ENCODE assay signal across 7 mouse cellular contexts in the genomic region with DNA sequence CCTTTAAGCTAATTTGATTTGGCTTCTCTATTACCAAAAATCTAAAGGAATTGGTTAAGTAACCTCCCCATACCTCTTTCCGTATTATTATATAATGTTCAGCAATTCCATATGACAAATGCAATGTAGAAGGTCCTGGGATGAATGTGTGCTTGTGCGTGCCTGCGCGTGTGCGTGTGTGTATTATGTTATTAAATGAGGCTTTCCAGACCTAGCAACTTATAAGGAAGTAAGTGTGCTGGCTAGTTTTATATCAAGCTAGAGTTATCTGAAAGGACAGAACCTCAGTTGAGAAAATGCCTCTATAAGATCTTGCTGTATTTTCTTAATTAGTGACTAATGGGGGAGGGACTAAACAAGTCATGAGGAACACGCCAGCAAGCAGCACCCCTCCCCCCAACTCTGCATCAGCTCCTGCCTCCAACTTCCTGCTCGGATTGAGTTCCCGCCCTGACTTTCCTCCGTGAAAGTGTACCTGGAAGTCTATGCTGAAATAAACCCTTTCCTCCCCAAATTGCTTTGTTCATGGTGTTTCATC. TPM values are rescaled to one million over a fixed set of nuclear protein-coding genes. Genes with fewer than 3 reads are reported as not detected.
DNase-seq lines count a peak whose midpoint lies in the region; ATAC-seq and TF ChIP-seq lines count a peak whose summit lies in the region.

No protein-coding gene starts in this region.

- ATAC-seq in activated CD4-positive, CD25-positive, alpha-beta regulatory T cell, adult 4 months, result peak; percentile 19
- ATAC-seq in intestine, postnatal 0 days, result peak; percentile 89
- ATAC-seq in liver, postnatal 0 days, result peak; percentile 89

- H3K9ac ChIP-seq in ES-E14 (ENCODE audit: insufficient read depth, low read depth, low read length, poor library complexity, severe bottlenecking), result no peak overlapping the region; the same call in 1 of the 2 replicates
- no peak overlapping the region for H3K9ac ChIP-seq in intestine, postnatal 0 days (ENCODE audit: low read depth, low read length)
- 0 out of 2 replicates have a peak overlapping the region, but pooled peaks have one; percentile 36 for H3K9ac ChIP-seq in liver, postnatal 0 days (replicated peaks)

- H3K27me3 ChIP-seq in intestine, postnatal 0 days (replicated peaks; ENCODE audit: control insufficient read depth, insufficient read depth, low read length), result no peaks in the 10 kb centered on the region
- H3K27me3 ChIP-seq in liver, postnatal 0 days (ENCODE audit: insufficient read depth, low read length), result no peaks in the 10 kb centered on the region

- peaks cover 5 to 13% of the 10 kb centered on the region in 2 experiments; a peak in 2 of 4 replicates for H3K4me1 ChIP-seq in ES-E14 (ENCODE audit: control insufficient read depth in 2 of 2, insufficient read depth in 2 of 2, low read length in 2 of 2, poor library complexity in 1 of 2)
- no peaks in the 10 kb centered on the region for H3K4me1 ChIP-seq in intestine, postnatal 0 days (replicated peaks; ENCODE audit: control insufficient read depth, insufficient read depth, low read length)
- H3K4me1 ChIP-seq in liver, postnatal 0 days (ENCODE audit: insufficient read depth), result peaks cover 5% of the 10 kb centered on the region

- no peak overlapping the region; the same call in 1 of the 2 replicates for H3K27ac ChIP-seq in ES-E14 (ENCODE audit: insufficient read depth, low read depth, low read length, poor library complexity, severe bottlenecking)
- peak overlapping the region; percentile 50; the same call in 1 of the 2 replicates for H3K27ac ChIP-seq in intestine, postnatal 0 days (ENCODE audit: low read depth, low read length)
- H3K27ac ChIP-seq in liver, postnatal 0 days (ENCODE audit: low read depth), result peak overlapping the region; percentile 82

- intact Hi-C loops in left cerebral cortex, postnatal 4 days (cut with DNase I), result no loop called here

- TF ChIP-seq EP300 in liver, postnatal 0 days (IDR thresholded peaks at IDR 0.05; ENCODE audit: low read depth), result no peak

- H3K4me3 ChIP-seq in ES-E14 (ENCODE audit: insufficient read depth in 1 of 2, low read depth in 1 of 2, low read length in 2 of 2, poor library complexity in 1 of 2, severe bottlenecking in 1 of 2), result no peak overlapping the region
- no peak overlapping the region for H3K4me3 ChIP-seq in intestine, postnatal 0 days (ENCODE audit: low read depth, low read length)
- peak overlapping the region; percentile 9; the same call in 1 of the 2 replicates for H3K4me3 ChIP-seq in liver, postnatal 0 days (ENCODE audit: low read depth, low read length)

- no peaks in the 10 kb centered on the region for H3K36me3 ChIP-seq in ES-E14 (ENCODE audit: control insufficient read depth, insufficient read depth, low read length, poor library complexity, severe bottlenecking)
- H3K36me3 ChIP-seq in intestine, postnatal 0 days (ENCODE audit: control insufficient read depth, insufficient read depth), result no peaks in the 10 kb centered on the region
- H3K36me3 ChIP-seq in liver, postnatal 0 days (replicated peaks; ENCODE audit: insufficient read depth, low read length), result no peaks in the 10 kb centered on the region

- in situ Hi-C loops in ES-E14 (cut with MboI; ENCODE audit: low sequenced_read_pairs in 2 of 2, unreplicated experiment in 2 of 2), result no loop called here

- peak overlapping the region; percentile 55 for H3K4me2 ChIP-seq in intestine, postnatal 0 days (replicated peaks; ENCODE audit: low read depth)
- peak overlapping the region; percentile 60 for H3K4me2 ChIP-seq in liver, postnatal 0 days (ENCODE audit: low read depth, low read length)

- H3K9me3 ChIP-seq in ES-E14 (ENCODE audit: control insufficient read depth, insufficient read depth, low read depth, low read length), result no peaks in the 10 kb centered on the region
- H3K9me3 ChIP-seq in intestine, postnatal 0 days (ENCODE audit: control insufficient read depth), result no peaks in the 10 kb centered on the region
- H3K9me3 ChIP-seq in liver, postnatal 0 days (ENCODE audit: low read length), result no peaks in the 10 kb centered on the region

- DNase-seq in ES-E14 (ENCODE audit: low read depth, low spot score), result peak; percentile 61
- DNase-seq in liver, postnatal 0 days, result peak; percentile 65
- no peak for DNase-seq in left cerebral cortex, postnatal 4 days
- no peak for DNase-seq in adrenal gland, postnatal 4 days (ENCODE audit: low spot score in 2 of 2)
- no peak for DNase-seq in right cerebral cortex, postnatal 14 days

- WGBS in intestine, postnatal 0 days, result 52% methylated on average over 9 of the region's 9 CpGs
- WGBS in liver, postnatal 0 days (ENCODE audit: insufficient replicate concordance), result 50% methylated on average over 9 of the region's 9 CpGs

- TF ChIP-seq CTCF in intestine, postnatal 0 days (IDR thresholded peaks at IDR 0.05; ENCODE audit: low read depth), result no peak
- no peak for TF ChIP-seq CTCF in liver, postnatal 0 days (IDR thresholded peaks at IDR 0.05; ENCODE audit: low read depth)

TF ChIP-seq in ES-E14, 5 proteins besides CTCF, POLR2A, EP300 and RAD21:
- TF ChIP-seq MAFK (IDR thresholded peaks at IDR 0.05; ENCODE audit: insufficient read depth, low read depth, low read length) (no peak), ZC3H11A (IDR thresholded peaks at IDR 0.05; ENCODE audit: borderline replicate concordance, low read depth, low read length) (no peak), CHD2 (IDR thresholded peaks at IDR 0.05; ENCODE audit: low read depth, low read length) (no peak), ZNF384 (IDR thresholded peaks at IDR 0.05; ENCODE audit: low read depth, low read length) (no peak), HCFC1 (IDR thresholded peaks at IDR 0.05; ENCODE audit: borderline replicate concordance, insufficient read depth, low read length) (no peak)

RNA-seq across cellular contexts. Expression of a gene that starts 17.6 kb away (rescaled TPM):
- total RNA-seq in ES-E14 (2012; rRNA removed), result 9.4 and 9.6 TPM in 2 replicates
- 1 to 10 TPM; 6.6 to 9.3 TPM for polyA plus RNA-seq in activated CD4-positive, CD25-positive, alpha-beta regulatory T cell, adult 4 months (2017; shearing (Covaris generic))
- 8.0 TPM in 2 replicates for polyA plus RNA-seq in intestine, postnatal 0 days (2015; fragmentation: Nextera tagmentation; extraction: Ambion mirVana)
- polyA plus RNA-seq in liver, postnatal 0 days (2015; fragmentation: Nextera tagmentation; extraction: Ambion mirVana), result 4.4 and 5.2 TPM in 2 replicates
- total RNA-seq in left cerebral cortex, postnatal 4 days (2021), result 10 to 100 TPM; 84.9 to 85.6 TPM
- total RNA-seq in adrenal gland, postnatal 4 days (2021), result 10 to 100 TPM; 52.5 to 53.2 TPM

RNA-seq across cellular contexts. Expression of a gene that starts 17.8 kb away (rescaled TPM):
- 27.8 and 35.0 TPM in 2 replicates for total RNA-seq in ES-E14 (2012; rRNA removed)
- polyA plus RNA-seq in activated CD4-positive, CD25-positive, alpha-beta regulatory T cell, adult 4 months (2017; shearing (Covaris generic)), result 10 to 100 TPM; 11.7 to 12.6 TPM
- 11.7 and 12.3 TPM in 2 replicates for polyA plus RNA-seq in intestine, postnatal 0 days (2015; fragmentation: Nextera tagmentation; extraction: Ambion mirVana)
- polyA plus RNA-seq in liver, postnatal 0 days (2015; fragmentation: Nextera tagmentation; extraction: Ambion mirVana), result 9.8 and 10.1 TPM in 2 replicates
- total RNA-seq in left cerebral cortex, postnatal 4 days (2021), result 10 to 100 TPM; 27.0 to 30.7 TPM
- total RNA-seq in adrenal gland, postnatal 4 days (2021), result 10 to 100 TPM; 49.0 to 49.7 TPM

RNA-seq across cellular contexts. Expression of a gene that starts 22.2 kb away (rescaled TPM):
- 0.76 and 0.95 TPM in 2 replicates for total RNA-seq in ES-E14 (2012; rRNA removed)
- under 1 TPM in 1 of 2 experiments, not detected in 1; 0.45 TPM for polyA plus RNA-seq in activated CD4-positive, CD25-positive, alpha-beta regulatory T cell, adult 4 months (2017; shearing (Covaris generic))
- polyA plus RNA-seq in intestine, postnatal 0 days (2015; fragmentation: Nextera tagmentation; extraction: Ambion mirVana), result 0.39 and 0.46 TPM in 2 replicates
- 0.02 TPM in 1 of 2 replicates, not detected in the other for polyA plus RNA-seq in liver, postnatal 0 days (2015; fragmentation: Nextera tagmentation; extraction: Ambion mirVana)
- total RNA-seq in left cerebral cortex, postnatal 4 days (2021), result 100 to 1,000 TPM; 128 to 152 TPM
- 10 to 100 TPM; 68.3 to 68.7 TPM for total RNA-seq in adrenal gland, postnatal 4 days (2021)

Comparison
In these comparisons a context has a peak if more than half of its experiments do, and no peak if none do; other contexts are left out.
1. DNase-seq: peak in ES-E14 (single experiment) and liver, postnatal 0 days (single experiment); none in left cerebral cortex, postnatal 4 days (single experiment), adrenal gland, postnatal 4 days (0 of 2) and right cerebral cortex, postnatal 14 days (single experiment).
2. ATAC-seq: peak in every context shown above with its lines; median percentile 89 in intestine, postnatal 0 days; 89 in liver, postnatal 0 days; 19 in activated CD4-positive, CD25-positive, alpha-beta regulatory T cell, adult 4 months.
3. RNA of a gene that starts 22.2 kb away (total RNA-seq): 128 to 152 TPM in left cerebral cortex, postnatal 4 days and 68.3 to 68.7 TPM in adrenal gland, postnatal 4 days; 0.76 to 0.95 TPM in ES-E14; every median in the first group is over 10 times any median in the second.